Mouse (Mus musculus) liver, embryonic 13.5 days (tissue): ENCODE data around the gene Hoxa6. TPM values are rescaled to one million over a fixed set of nuclear protein-coding genes. Genes with fewer than 3 reads are reported as not detected.

ENCODE experiments used
- ATAC-seq: fragments of 200-750 bp; cut with Nextera tagmentation; 2 replicates; pipeline ENCODE4 v1.8.0; 2017; ENCODE audit warnings: low read depth, mild to moderate bottlenecking, moderate number of reproducible peaks, moderate library complexity
- DNase-seq: peaks from one replicate; pipeline ENCODE4 v3.0.0; 2022
- H3K27ac ChIP-seq: fragments of 300-500 bp; sonication (generic); 2 replicates; pipeline ENCODE4 v1.5.1; 2015; ENCODE audit warnings: moderate library complexity, mild to moderate bottlenecking, inconsistent platforms
- H3K27me3 ChIP-seq: fragments of 300-500 bp; sonication (generic); 2 replicates; pipeline ENCODE4 v1.6.1; 2015; ENCODE audit warnings: mild to moderate bottlenecking, inconsistent platforms
- H3K36me3 ChIP-seq: fragments of 300-500 bp; sonication (generic); 2 replicates; pipeline ENCODE4 v1.6.1; 2015; ENCODE audit warnings: mild to moderate bottlenecking, inconsistent platforms
- H3K4me1 ChIP-seq: fragments of 300-500 bp; sonication (generic); replicated peaks from 2 replicates; pipeline ENCODE4 v1.6.1; 2015; ENCODE audit warnings: inconsistent platforms
- H3K4me2 ChIP-seq: fragments of 300-500 bp; sonication (generic); 2 replicates; pipeline ENCODE4 v1.6.1; 2015; ENCODE audit warnings: inconsistent platforms, mild to moderate bottlenecking, moderate library complexity
- H3K4me3 ChIP-seq: fragments of 300-500 bp; sonication (generic); replicated peaks from 2 replicates; pipeline ENCODE4 v1.5.1; 2015; ENCODE audit warnings: mild to moderate bottlenecking, inconsistent platforms
- H3K9ac ChIP-seq: fragments of 300-500 bp; sonication (generic); 2 replicates; pipeline ENCODE4 v1.6.1; 2015; ENCODE audit warnings: mild to moderate bottlenecking, inconsistent platforms
- H3K9me3 ChIP-seq: fragments of 300-500 bp; sonication (generic); replicated peaks from 2 replicates; pipeline ENCODE4 v1.6.1; 2016; ENCODE audit warnings: inconsistent platforms
- WGBS: fragments of 180-500 bp; shearing (Covaris S2); methylation state at CpG from one replicate; pipeline ENCODE4 v1.1.7; 2015; ENCODE audit not compliant: insufficient replicate concordance; 5-methylcytosine and 5-hydroxymethylcytosine counted together
- polyA plus RNA-seq: library from polyadenylated mRNA; unstranded; fragments of >200 nt; fragmentation: Nextera tagmentation; extraction: Ambion mirVana; gene quantifications from 2 replicates; pipeline ENCODE4 v1.2.1, GENCODE M21; 2015

Hoxa6 gene
- polyA plus RNA-seq, 1 experiment from 2014 or later: not detected

- Histone ChIP-seq H3K9me3 (no peaks in the 10 kb centered on the region), H3K9ac (peak overlapping the region; percentile 39), H3K4me2 (peak overlapping the region; percentile 23), H3K27me3 (peaks cover 100% of the 10 kb centered on the region), H3K27ac (no peak overlapping the region), H3K36me3 (no peaks in the 10 kb centered on the region), H3K4me1 (peaks cover 8% of the 10 kb centered on the region), H3K4me3 (0 out of 2 replicates have a peak overlapping the region, but pooled peaks have one; percentile 6)
- no peak for ATAC-seq
- WGBS: 7% methylated on average over 4 of the region's 4 CpGs
- no peak for DNase-seq
Observed at GRCm38 (mm10) chr6:52178918-52179665, 29.4 kb downstream of the Hoxa6 start.

GRCm38 (mm10) chr6:52177806-52178205, 30.7 kb downstream of the Hoxa6 start:
- Histone ChIP-seq H3K4me1 (peaks cover 2% of the 10 kb centered on the region; the same call in 1 of the 2 replicates), H3K9me3 (no peaks in the 10 kb centered on the region), H3K36me3 (no peaks in the 10 kb centered on the region), H3K9ac (peak overlapping the region; percentile 30), H3K27ac (no peak overlapping the region), H3K4me2 (peak overlapping the region; percentile 35), H3K4me3 (peak overlapping the region; percentile 43), H3K27me3 (peaks cover 100% of the 10 kb centered on the region)
- DNase-seq: no peak
- no peak for ATAC-seq
- WGBS: 7% methylated on average over 9 of the region's 9 CpGs

GRCm38 (mm10) chr6:52177061-52177735, 31.3 kb downstream of the Hoxa6 start, which contains the start of gene 5730596B20Rik:
5730596B20Rik (plus strand) TSS chr6:52177498.
- Histone ChIP-seq H3K36me3 (no peaks in the 10 kb centered on the region), H3K9ac (peak within 1 kb of the TSS; percentile 30), H3K4me2 (peak within 1 kb of the TSS; percentile 39), H3K4me1 (peaks cover 8% of the 10 kb centered on the region), H3K27ac (peak within 1 kb of the TSS; percentile 39; the same call in 1 of the 2 replicates), H3K4me3 (peak within 1 kb of the TSS; percentile 43), H3K27me3 (peaks cover 100% of the 10 kb centered on the region), H3K9me3 (no peaks in the 10 kb centered on the region)
- DNase-seq (no peak), ATAC-seq (no peak)
- 2% methylated on average over 36 of the region's 36 CpGs for WGBS

GRCm38 (mm10) chr6:52176391-52176790, 32.1 kb downstream of the Hoxa6 start:
- WGBS: 3% methylated on average over 6 of the region's 6 CpGs
- Histone ChIP-seq H3K4me3 (peak overlapping the region; percentile 43), H3K4me2 (peak overlapping the region; percentile 39), H3K9me3 (no peaks in the 10 kb centered on the region), H3K9ac (0 out of 2 replicates have a peak overlapping the region, but pooled peaks have one; percentile 30), H3K27ac (peak overlapping the region; percentile 39; the same call in 1 of the 2 replicates), H3K27me3 (peaks cover 100% of the 10 kb centered on the region), H3K4me1 (peaks cover 8% of the 10 kb centered on the region), H3K36me3 (no peaks in the 10 kb centered on the region)
- no peak for DNase-seq
- no peak for ATAC-seq

GRCm38 (mm10) chr6:52175864-52176263, 32.7 kb downstream of the Hoxa6 start:
- no peak for DNase-seq
- Histone ChIP-seq H3K9me3 (no peaks in the 10 kb centered on the region), H3K4me2 (peak overlapping the region; percentile 39), H3K27ac (peak overlapping the region; percentile 66; the same call in 1 of the 2 replicates), H3K36me3 (no peaks in the 10 kb centered on the region), H3K4me1 (peaks cover 8% of the 10 kb centered on the region), H3K27me3 (peaks cover 100% of the 10 kb centered on the region), H3K9ac (peak overlapping the region; percentile 50), H3K4me3 (peak overlapping the region; percentile 43)
- no peak for ATAC-seq
- under 1% methylated on average over 17 of the region's 35 CpGs for WGBS

- no peak for ATAC-seq
- Histone ChIP-seq H3K9me3 (no peaks in the 10 kb centered on the region), H3K4me3 (peak overlapping the region; percentile 43), H3K9ac (peak overlapping the region; percentile 50), H3K4me2 (peak overlapping the region; percentile 39; the same call in 1 of the 2 replicates), H3K4me1 (peaks cover 11% of the 10 kb centered on the region), H3K27me3 (peaks cover 100% of the 10 kb centered on the region), H3K27ac (peak overlapping the region; percentile 66), H3K36me3 (no peaks in the 10 kb centered on the region)
- WGBS: 3% methylated on average over 41 of the region's 41 CpGs
- DNase-seq: no peak
Observed at GRCm38 (mm10) chr6:52174968-52175751, 33.4 kb downstream of the Hoxa6 start.

- Histone ChIP-seq H3K4me1 (peaks cover 11% of the 10 kb centered on the region), H3K9ac (no peak overlapping the region), H3K9me3 (no peaks in the 10 kb centered on the region), H3K36me3 (no peaks in the 10 kb centered on the region), H3K4me3 (no peak overlapping the region), H3K27ac (no peak overlapping the region), H3K27me3 (peaks cover 100% of the 10 kb centered on the region), H3K4me2 (no peak overlapping the region)
- ATAC-seq (no peak), DNase-seq (no peak)
- WGBS: 7% methylated on average over 4 of the region's 4 CpGs
Observed at GRCm38 (mm10) chr6:52173648-52174047, 34.9 kb downstream of the Hoxa6 start.

GRCm38 (mm10) chr6:52172501-52172900, 36.0 kb downstream of the Hoxa6 start:
- WGBS: 3% methylated on average over 34 of the region's 35 CpGs
- Histone ChIP-seq H3K27ac (0 out of 2 replicates have a peak overlapping the region, but pooled peaks have one; percentile 47), H3K4me2 (peak overlapping the region; percentile 44), H3K4me3 (peak overlapping the region; percentile 26), H3K9ac (no peak overlapping the region), H3K27me3 (peaks cover 100% of the 10 kb centered on the region), H3K4me1 (peaks cover 11% of the 10 kb centered on the region), H3K9me3 (no peaks in the 10 kb centered on the region), H3K36me3 (no peaks in the 10 kb centered on the region)
- ATAC-seq (no peak), DNase-seq (peak; percentile 28)

GRCm38 (mm10) chr6:52171938-52172337, 36.6 kb downstream of the Hoxa6 start:
- no peak overlapping the region for H3K27ac ChIP-seq
- peak overlapping the region; percentile 44; the same call in 1 of the 2 replicates for H3K4me2 ChIP-seq
- no peaks in the 10 kb centered on the region for H3K36me3 ChIP-seq
- H3K4me1 ChIP-seq: peaks cover 11% of the 10 kb centered on the region
- H3K4me3 ChIP-seq: no peak overlapping the region
- no peaks in the 10 kb centered on the region for H3K9me3 ChIP-seq
- peaks cover 100% of the 10 kb centered on the region for H3K27me3 ChIP-seq
- DNase-seq (no peak), ATAC-seq (no peak)
- WGBS: 30% methylated on average over 7 of the region's 7 CpGs
- no peak overlapping the region for H3K9ac ChIP-seq

- H3K27me3 ChIP-seq: peaks cover 100% of the 10 kb centered on the region
- peaks cover 11% of the 10 kb centered on the region for H3K4me1 ChIP-seq
- no peak overlapping the region for H3K4me2 ChIP-seq
- H3K36me3 ChIP-seq: no peaks in the 10 kb centered on the region
- no peaks in the 10 kb centered on the region for H3K9me3 ChIP-seq
- H3K27ac ChIP-seq: peak overlapping the region; percentile 32; the same call in 1 of the 2 replicates
- DNase-seq (no peak), ATAC-seq (no peak)
- H3K9ac ChIP-seq: no peak overlapping the region
- 17% methylated on average over 4 of the region's 4 CpGs for WGBS
- H3K4me3 ChIP-seq: no peak overlapping the region
Observed at GRCm38 (mm10) chr6:52171331-52171730, 37.2 kb downstream of the Hoxa6 start.

- WGBS: 4% methylated on average over 5 of the region's 5 CpGs
Observed at GRCm38 (mm10) chr6:52170898-52171223, 37.7 kb downstream of the Hoxa6 start.

More at GRCm38 (mm10) chr6:52170898-52171223, 37.7 kb downstream of the Hoxa6 start:
- H3K27ac ChIP-seq: peak overlapping the region; percentile 66
- ATAC-seq (no peak), DNase-seq (no peak)
- no peak overlapping the region for H3K9ac ChIP-seq
- peaks cover 11% of the 10 kb centered on the region for H3K4me1 ChIP-seq
- peaks cover 100% of the 10 kb centered on the region for H3K27me3 ChIP-seq
- H3K4me2 ChIP-seq: peak overlapping the region; percentile 17; the same call in 1 of the 2 replicates
- H3K4me3 ChIP-seq: no peak overlapping the region
- H3K36me3 ChIP-seq: no peaks in the 10 kb centered on the region
- no peaks in the 10 kb centered on the region for H3K9me3 ChIP-seq
